Mouse (Mus musculus): ENCODE data around the gene Gss.

DNA sequence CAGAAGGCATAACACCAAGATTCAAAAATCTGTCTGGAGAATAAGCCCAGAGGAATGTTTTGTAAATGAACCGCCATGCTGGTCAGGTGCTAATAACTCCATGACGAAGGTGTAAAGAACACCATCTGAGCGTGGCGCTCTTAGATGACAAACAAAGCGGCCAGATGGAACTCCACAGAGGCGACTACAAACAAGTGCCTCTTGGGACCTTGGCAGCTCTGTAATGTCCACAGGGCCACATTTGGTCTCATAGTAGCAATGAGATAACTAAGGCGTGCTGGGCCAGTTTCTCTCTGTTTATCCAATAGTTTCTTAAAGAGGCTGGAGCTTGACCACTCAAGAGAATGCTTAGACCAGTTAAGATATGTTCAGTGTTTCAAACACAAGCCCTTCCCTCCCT lies 18.6 kb downstream of the Gss start:
- no peak for TF ChIP-seq CTCF (IDR thresholded peaks at IDR 0.05; ENCODE audit: extremely low read depth, insufficient read length, insufficient replicate concordance, low read depth, low read length)
- TF ChIP-seq POLR2A (IDR thresholded peaks at IDR 0.05; ENCODE audit: low read depth, low read length), result no peak

All from small intestine, adult 2 months (tissue).